Mouse (Mus musculus): ENCODE results near the gene Gh. TPM values are rescaled to one million over a fixed set of nuclear protein-coding genes. Genes with fewer than 3 reads are reported as not detected.

Gh gene
- polyA plus RNA-seq, 1 experiment from 2014 or later: not detected

- H3K27me3 ChIP-seq (replicated peaks): no peaks in the 10 kb centered on the region
- 76% methylated on average over 4 of the region's 5 CpGs for WGBS
- H3K9ac ChIP-seq (replicated peaks): no peak overlapping the region
- H3K4me1 ChIP-seq: no peaks in the 10 kb centered on the region
- H3K27ac ChIP-seq (replicated peaks): no peak overlapping the region
- H3K9me3 ChIP-seq (replicated peaks): no peaks in the 10 kb centered on the region
- no peak overlapping the region for H3K4me2 ChIP-seq
- no peaks in the 10 kb centered on the region for H3K36me3 ChIP-seq
- ATAC-seq (ENCODE audit: low FRiP score): no peak
- no peak overlapping the region for H3K4me3 ChIP-seq (replicated peaks)
Observed at GRCm38 (mm10) chr11:106328521-106328920, 26.9 kb upstream of the Gh start.

DNA sequence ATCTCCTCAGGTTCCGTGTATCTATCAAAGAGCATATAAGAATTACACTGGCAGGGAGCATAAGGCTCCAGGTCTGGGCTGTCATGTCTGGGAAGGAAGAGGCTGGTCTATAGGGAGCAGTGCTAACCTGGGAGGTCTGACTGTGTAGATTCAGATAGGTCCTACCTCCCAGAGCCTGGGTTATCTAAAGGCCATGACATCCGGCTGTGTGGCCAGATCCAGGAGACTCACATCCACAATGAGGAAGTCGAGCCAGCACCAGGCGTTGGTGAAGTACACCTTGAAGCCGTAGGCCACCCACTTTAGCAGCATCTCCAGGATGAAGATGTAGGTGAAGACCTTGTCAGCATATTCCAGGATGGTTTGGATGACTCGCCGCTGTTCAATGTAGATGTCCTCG, 24.8 kb upstream of the Gh start:
- no peak for ATAC-seq (ENCODE audit: low FRiP score)
- Histone ChIP-seq H3K27me3 (replicated peaks) (no peaks in the 10 kb centered on the region), H3K4me1 (no peaks in the 10 kb centered on the region), H3K9me3 (replicated peaks) (no peaks in the 10 kb centered on the region), H3K9ac (replicated peaks) (no peak overlapping the region), H3K4me2 (no peak overlapping the region), H3K27ac (replicated peaks) (no peak overlapping the region), H3K4me3 (replicated peaks) (no peak overlapping the region), H3K36me3 (no peaks in the 10 kb centered on the region)
- WGBS: 86% methylated on average over 8 of the region's 8 CpGs

DNA sequence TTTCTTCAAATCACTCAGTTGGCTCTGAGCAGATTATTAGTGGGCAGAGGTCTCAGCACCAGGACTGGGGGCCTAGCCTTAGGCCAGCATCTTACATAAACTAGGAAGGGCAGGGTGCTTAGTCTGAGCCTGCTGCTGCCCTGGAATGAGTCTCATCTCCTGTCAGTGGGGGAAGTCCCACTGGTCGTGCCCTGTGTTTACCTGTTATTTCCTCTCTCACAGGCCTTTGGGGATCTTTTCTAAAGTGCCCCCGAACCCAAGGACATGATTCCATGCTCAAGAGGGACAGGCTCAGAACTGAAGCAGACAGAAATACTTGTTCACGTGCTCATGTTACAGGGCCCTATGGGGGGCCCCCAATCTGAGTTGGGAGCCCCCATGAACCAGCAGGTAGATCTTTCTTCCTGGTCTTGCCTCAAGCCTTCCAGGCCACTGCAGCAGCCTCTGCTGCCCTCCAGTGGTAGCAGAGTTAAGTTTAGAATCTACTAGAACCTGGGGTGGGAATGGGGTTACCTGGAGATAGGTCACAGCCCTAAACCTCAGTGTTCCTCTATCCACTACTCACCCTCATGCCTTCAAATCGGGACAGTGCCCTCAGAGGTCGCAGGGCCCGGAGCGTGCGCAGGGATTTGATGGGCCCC, 24.0 kb upstream of the Gh start:
- Histone ChIP-seq H3K36me3 (no peaks in the 10 kb centered on the region), H3K9me3 (replicated peaks) (no peaks in the 10 kb centered on the region), H3K27ac (replicated peaks) (no peak overlapping the region), H3K4me1 (no peaks in the 10 kb centered on the region), H3K4me3 (replicated peaks) (no peak overlapping the region), H3K9ac (replicated peaks) (no peak overlapping the region), H3K4me2 (no peak overlapping the region), H3K27me3 (replicated peaks) (no peaks in the 10 kb centered on the region)
- WGBS: 76% methylated on average over 8 of the region's 8 CpGs
- ATAC-seq (ENCODE audit: low FRiP score): no peak

DNA sequence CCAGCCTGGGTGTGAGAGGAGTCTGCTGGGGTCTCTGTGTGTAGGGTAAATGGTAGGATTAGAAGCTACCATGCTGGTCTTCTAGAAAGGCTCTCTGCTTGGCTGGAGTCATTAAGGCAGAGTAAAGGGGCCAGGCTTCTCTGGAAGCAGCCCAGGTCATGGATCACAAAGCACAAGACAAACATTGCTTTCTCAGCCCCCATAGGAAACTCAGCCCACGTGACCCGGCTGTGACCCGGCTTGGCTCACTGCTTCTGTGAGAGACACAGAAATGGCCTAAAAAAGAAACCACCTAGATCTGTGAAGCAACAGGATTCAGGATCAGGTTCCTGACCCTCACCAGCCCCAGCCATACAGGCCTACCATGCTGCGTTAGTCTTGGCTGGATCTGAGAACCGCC, 23.2 kb upstream of the Gh start:
- H3K4me3 ChIP-seq (replicated peaks): no peak overlapping the region
- H3K9ac ChIP-seq (replicated peaks): no peak overlapping the region
- no peak overlapping the region for H3K27ac ChIP-seq (replicated peaks)
- no peaks in the 10 kb centered on the region for H3K4me1 ChIP-seq
- H3K36me3 ChIP-seq: no peaks in the 10 kb centered on the region
- no peak for ATAC-seq (ENCODE audit: low FRiP score)
- H3K27me3 ChIP-seq (replicated peaks): no peaks in the 10 kb centered on the region
- H3K9me3 ChIP-seq (replicated peaks): no peaks in the 10 kb centered on the region
- WGBS: 84% methylated on average over 5 of the region's 5 CpGs
- no peak overlapping the region for H3K4me2 ChIP-seq

- H3K9ac ChIP-seq (replicated peaks): no peak overlapping the region
- no peaks in the 10 kb centered on the region for H3K36me3 ChIP-seq
- no peak overlapping the region for H3K4me3 ChIP-seq (replicated peaks)
- no peaks in the 10 kb centered on the region for H3K9me3 ChIP-seq (replicated peaks)
- ATAC-seq (ENCODE audit: low FRiP score): no peak
- no peak overlapping the region for H3K4me2 ChIP-seq
- WGBS: 76% methylated on average over 21 of the region's 21 CpGs
- H3K4me1 ChIP-seq: no peaks in the 10 kb centered on the region
- no peaks in the 10 kb centered on the region for H3K27me3 ChIP-seq (replicated peaks)
- no peak overlapping the region for H3K27ac ChIP-seq (replicated peaks)
Observed at GRCm38 (mm10) chr11:106318406-106319366, 17.0 kb upstream of the Gh start.

DNA sequence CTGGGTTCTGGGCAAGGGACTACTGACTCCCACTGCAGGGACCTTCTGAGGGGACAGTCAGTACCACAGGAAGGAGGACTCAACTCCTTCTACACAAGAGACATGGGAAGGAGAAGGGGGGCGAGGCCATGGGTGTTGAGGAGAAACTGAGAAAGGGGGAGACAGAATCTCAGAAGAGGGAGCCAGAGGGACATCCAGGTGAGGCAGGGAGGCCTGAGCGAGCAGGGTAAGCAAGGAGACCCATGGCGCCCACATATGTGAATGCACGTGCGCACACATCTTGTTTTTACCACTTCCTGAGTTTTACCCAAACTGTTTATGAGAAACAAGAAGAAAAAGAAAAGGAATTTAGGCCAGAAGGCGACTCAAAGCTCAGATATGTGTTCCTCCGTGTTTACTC, 16.1 kb upstream of the Gh start:
- H3K9ac ChIP-seq (replicated peaks): no peak overlapping the region
- H3K27ac ChIP-seq (replicated peaks): no peak overlapping the region
- no peak overlapping the region for H3K4me3 ChIP-seq (replicated peaks)
- H3K36me3 ChIP-seq: no peaks in the 10 kb centered on the region
- H3K27me3 ChIP-seq (replicated peaks): no peaks in the 10 kb centered on the region
- no peaks in the 10 kb centered on the region for H3K9me3 ChIP-seq (replicated peaks)
- no peaks in the 10 kb centered on the region for H3K4me1 ChIP-seq
- no peak overlapping the region for H3K4me2 ChIP-seq
- no peak for ATAC-seq (ENCODE audit: low FRiP score)
- 82% methylated on average over 7 of the region's 7 CpGs for WGBS

GRCm38 (mm10) chr11:106316416-106316815, 14.8 kb upstream of the Gh start:
- H3K4me2 ChIP-seq: no peak overlapping the region
- H3K9ac ChIP-seq (replicated peaks): no peak overlapping the region
- H3K4me1 ChIP-seq: no peaks in the 10 kb centered on the region
- H3K9me3 ChIP-seq (replicated peaks): no peaks in the 10 kb centered on the region
- H3K27me3 ChIP-seq (replicated peaks): no peaks in the 10 kb centered on the region
- no peak overlapping the region for H3K4me3 ChIP-seq (replicated peaks)
- no peak for ATAC-seq (ENCODE audit: low FRiP score)
- WGBS: 73% methylated on average over 1 of the region's 1 CpGs
- no peaks in the 10 kb centered on the region for H3K36me3 ChIP-seq
- no peak overlapping the region for H3K27ac ChIP-seq (replicated peaks)

GRCm38 (mm10) chr11:106314333-106314812, 12.7 kb upstream of the Gh start, which contains the start of gene Cd79b:
Gene Cd79b (minus strand): TSS chr11:106314762.
- no peaks in the 10 kb centered on the region for H3K9me3 ChIP-seq (replicated peaks)
- H3K4me1 ChIP-seq: no peaks in the 10 kb centered on the region
- 65% methylated on average over 9 of the region's 9 CpGs for WGBS
- H3K4me3 ChIP-seq (replicated peaks): no peak within 1 kb of the TSS
- no peak within 1 kb of the TSS for H3K9ac ChIP-seq (replicated peaks)
- H3K27me3 ChIP-seq (replicated peaks): no peaks in the 10 kb centered on the region
- no peak for ATAC-seq (ENCODE audit: low FRiP score)
- H3K4me2 ChIP-seq: no peak within 1 kb of the TSS
- no peak within 1 kb of the TSS for H3K27ac ChIP-seq (replicated peaks)
- no peaks in the 10 kb centered on the region for H3K36me3 ChIP-seq

- Histone ChIP-seq H3K9ac (replicated peaks) (no peak overlapping the region), H3K36me3 (no peaks in the 10 kb centered on the region), H3K4me3 (replicated peaks) (no peak overlapping the region), H3K27me3 (replicated peaks) (no peaks in the 10 kb centered on the region), H3K9me3 (replicated peaks) (no peaks in the 10 kb centered on the region), H3K4me1 (no peaks in the 10 kb centered on the region), H3K27ac (replicated peaks) (no peak overlapping the region), H3K4me2 (no peak overlapping the region)
- 73% methylated on average over 5 of the region's 5 CpGs for WGBS
- ATAC-seq (ENCODE audit: low FRiP score): no peak
Observed at GRCm38 (mm10) chr11:106313533-106313932, 11.9 kb upstream of the Gh start.

- H3K36me3 ChIP-seq: no peaks in the 10 kb centered on the region
- WGBS: 65% methylated on average over 5 of the region's 5 CpGs
Observed at GRCm38 (mm10) chr11:106310123-106310522, 8.5 kb upstream of the Gh start.

GRCm38 (mm10) chr11:106308162-106308561, 6.5 kb upstream of the Gh start:
- no peaks in the 10 kb centered on the region for H3K4me1 ChIP-seq
- no peak overlapping the region for H3K4me2 ChIP-seq
- H3K9me3 ChIP-seq (replicated peaks): no peaks in the 10 kb centered on the region
- no peaks in the 10 kb centered on the region for H3K27me3 ChIP-seq (replicated peaks)
- no peak overlapping the region for H3K27ac ChIP-seq (replicated peaks)
- H3K36me3 ChIP-seq: no peaks in the 10 kb centered on the region
- WGBS: 84% methylated on average over 11 of the region's 11 CpGs
- ATAC-seq (ENCODE audit: low FRiP score): no peak
- H3K4me3 ChIP-seq (replicated peaks): no peak overlapping the region
- H3K9ac ChIP-seq (replicated peaks): no peak overlapping the region

More at GRCm38 (mm10) chr11:106310123-106310522, 8.5 kb upstream of the Gh start:
- no peak overlapping the region for H3K4me3 ChIP-seq (replicated peaks)
- H3K4me1 ChIP-seq: no peaks in the 10 kb centered on the region
- no peak overlapping the region for H3K9ac ChIP-seq (replicated peaks)
- H3K27ac ChIP-seq (replicated peaks): no peak overlapping the region
- no peak for ATAC-seq (ENCODE audit: low FRiP score)
- H3K4me2 ChIP-seq: no peak overlapping the region
- no peaks in the 10 kb centered on the region for H3K27me3 ChIP-seq (replicated peaks)
- H3K9me3 ChIP-seq (replicated peaks): no peaks in the 10 kb centered on the region

DNA sequence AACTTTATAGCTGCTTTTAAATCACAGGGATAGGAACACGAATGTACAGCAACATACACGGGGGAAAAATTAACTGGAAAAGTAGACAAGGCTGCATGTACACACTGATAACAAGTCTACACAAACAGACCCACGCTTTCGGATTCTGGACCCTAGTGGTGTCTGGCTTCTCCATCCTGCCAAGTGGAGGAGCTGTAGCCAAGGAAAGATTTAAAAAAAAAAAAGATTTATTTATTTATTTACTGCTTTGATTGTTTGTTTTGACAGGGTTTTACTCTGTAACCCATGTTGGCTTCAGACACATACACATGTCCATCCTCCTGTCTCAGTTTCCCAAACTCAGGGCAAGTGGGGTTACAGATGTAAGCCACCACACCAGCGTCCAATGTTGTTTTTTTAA, 5.8 kb upstream of the Gh start:
- H3K36me3 ChIP-seq: no peaks in the 10 kb centered on the region
- no peaks in the 10 kb centered on the region for H3K9me3 ChIP-seq (replicated peaks)
- no peak overlapping the region for H3K4me2 ChIP-seq
- no peaks in the 10 kb centered on the region for H3K27me3 ChIP-seq (replicated peaks)
- no peak overlapping the region for H3K9ac ChIP-seq (replicated peaks)
- no peak for ATAC-seq (ENCODE audit: low FRiP score)
- WGBS: 83% methylated on average over 5 of the region's 5 CpGs
- no peaks in the 10 kb centered on the region for H3K4me1 ChIP-seq
- no peak overlapping the region for H3K4me3 ChIP-seq (replicated peaks)
- no peak overlapping the region for H3K27ac ChIP-seq (replicated peaks)

Measured in neural tube, embryonic 15.5 days (tissue).